Mouse (Mus musculus): ENCODE results near the gene Grip2. TPM values are rescaled to one million over a fixed set of nuclear protein-coding genes. Genes with fewer than 3 reads are reported as not detected.
A peak's percentile ranks its signal among the peaks of the same experiment; 100 is the strongest.

The Grip2 gene
- polyA plus RNA-seq, 1 experiment from 2014 or later: 0.55 TPM

- Histone ChIP-seq H3K4me3 (ENCODE audit: low read depth, low read length) (no peak overlapping the region), H3K27me3 (ENCODE audit: control insufficient read depth, insufficient read depth, low read length) (peaks cover 10% of the 10 kb centered on the region; the same call in 1 of the 2 replicates), H3K4me2 (ENCODE audit: low read depth, low read length, severe bottlenecking) (no peak overlapping the region), H3K36me3 (ENCODE audit: control insufficient read depth, insufficient read depth, low read length) (no peaks in the 10 kb centered on the region), H3K9me3 (ENCODE audit: control insufficient read depth, low read length) (no peaks in the 10 kb centered on the region), H3K27ac (ENCODE audit: low read depth, low read length) (no peak overlapping the region), H3K9ac (ENCODE audit: low read length) (no peak overlapping the region), H3K4me1 (replicated peaks; ENCODE audit: control insufficient read depth, insufficient read depth, low read length) (0 out of 2 replicates have a peak, but pooled peaks cover 2% of the 10 kb centered on the region)
- DNase-seq (ENCODE audit: low spot score) (no peak), ATAC-seq (replicated peaks; ENCODE audit: low FRiP score) (no peak)
- WGBS: 60% methylated on average over 6 of the region's 6 CpGs
These were observed 19.0 kb downstream of the Grip2 start for GRCm38 (mm10) chr6:91808022-91808421.

DNA sequence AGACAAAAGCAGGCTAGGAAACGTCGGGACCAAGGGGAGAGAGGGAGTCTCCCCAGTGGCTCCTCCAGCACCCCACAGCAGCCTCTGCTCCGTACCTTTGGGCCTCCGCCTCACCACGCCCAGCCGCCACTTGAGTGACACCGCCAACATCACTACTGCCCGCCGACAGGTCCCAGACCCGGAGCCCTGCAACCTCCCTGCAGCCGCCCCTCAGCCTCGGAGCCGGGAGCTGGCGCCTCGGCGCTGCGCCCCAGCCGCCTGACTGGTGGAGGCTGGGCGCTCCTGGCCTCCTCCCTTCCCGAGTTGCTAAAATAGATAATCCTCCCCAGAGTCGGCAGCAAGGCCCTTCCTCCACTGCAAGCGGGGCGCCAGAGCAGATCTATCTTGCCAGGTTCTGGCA is 19.9 kb downstream of the Grip2 start:
- H3K9me3 ChIP-seq (ENCODE audit: control insufficient read depth, low read length): no peaks in the 10 kb centered on the region
- no peaks in the 10 kb centered on the region for H3K36me3 ChIP-seq (ENCODE audit: control insufficient read depth, insufficient read depth, low read length)
- DNase-seq (ENCODE audit: low spot score) (peak; percentile 66), ATAC-seq (replicated peaks; ENCODE audit: low FRiP score) (no peak)
- 2% methylated on average over 23 of the region's 23 CpGs for WGBS
- H3K9ac ChIP-seq (ENCODE audit: low read length): peak overlapping the region; percentile 39; the same call in 1 of the 2 replicates
- H3K27ac ChIP-seq (ENCODE audit: low read depth, low read length): no peak overlapping the region
- H3K4me2 ChIP-seq (ENCODE audit: low read depth, low read length, severe bottlenecking): peak overlapping the region; percentile 45
- 0 out of 2 replicates have a peak, but pooled peaks cover 2% of the 10 kb centered on the region for H3K4me1 ChIP-seq (replicated peaks; ENCODE audit: control insufficient read depth, insufficient read depth, low read length)
- peaks cover 10% of the 10 kb centered on the region; the same call in 1 of the 2 replicates for H3K27me3 ChIP-seq (ENCODE audit: control insufficient read depth, insufficient read depth, low read length)
- H3K4me3 ChIP-seq (ENCODE audit: low read depth, low read length): peak overlapping the region; percentile 17; the same call in 1 of the 2 replicates

- Histone ChIP-seq H3K4me3 (ENCODE audit: low read depth, low read length) (no peak overlapping the region), H3K27me3 (ENCODE audit: control insufficient read depth, insufficient read depth, low read length) (peaks cover 10% of the 10 kb centered on the region; the same call in 1 of the 2 replicates), H3K4me1 (replicated peaks; ENCODE audit: control insufficient read depth, insufficient read depth, low read length) (0 out of 2 replicates have a peak, but pooled peaks cover 2% of the 10 kb centered on the region), H3K9me3 (ENCODE audit: control insufficient read depth, low read length) (no peaks in the 10 kb centered on the region), H3K27ac (ENCODE audit: low read depth, low read length) (no peak overlapping the region), H3K9ac (ENCODE audit: low read length) (no peak overlapping the region), H3K36me3 (ENCODE audit: control insufficient read depth, insufficient read depth, low read length) (no peaks in the 10 kb centered on the region), H3K4me2 (ENCODE audit: low read depth, low read length, severe bottlenecking) (no peak overlapping the region)
- 59% methylated on average over 7 of the region's 7 CpGs for WGBS
- no peak for DNase-seq (ENCODE audit: low spot score)
- ATAC-seq (replicated peaks; ENCODE audit: low FRiP score): no peak
These were observed 22.9 kb downstream of the Grip2 start for GRCm38 (mm10) chr6:91804177-91804576.

DNA sequence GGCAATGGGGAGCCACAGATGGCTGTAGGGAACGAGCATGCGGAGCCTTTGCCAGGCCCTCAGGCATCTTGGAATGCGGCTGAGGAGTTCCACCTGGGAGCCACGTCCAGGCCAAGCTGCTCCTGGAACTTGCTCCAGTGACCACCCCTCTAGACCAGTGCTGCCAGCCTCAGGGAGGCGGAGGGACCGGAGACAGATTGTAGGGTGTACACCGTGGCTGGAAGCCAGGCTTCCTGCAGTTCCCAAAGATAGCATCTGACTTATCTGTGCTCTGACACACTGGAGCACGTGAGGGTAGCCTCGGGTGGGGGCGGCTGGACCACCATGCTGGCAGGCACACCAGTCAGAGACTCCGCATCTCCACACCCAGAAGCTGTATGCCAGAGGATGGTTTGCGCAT is 28.6 kb downstream of the Grip2 start:
- Histone ChIP-seq H3K27ac (ENCODE audit: low read depth, low read length) (no peak overlapping the region), H3K4me1 (replicated peaks; ENCODE audit: control insufficient read depth, insufficient read depth, low read length) (no peaks in the 10 kb centered on the region)
- ATAC-seq (replicated peaks; ENCODE audit: low FRiP score): no peak

GRCm38 (mm10) chr6:91796736-91797135 is 30.3 kb downstream of the Grip2 start:
- H3K4me3 ChIP-seq (ENCODE audit: low read depth, low read length): no peak overlapping the region
- no peaks in the 10 kb centered on the region for H3K9me3 ChIP-seq (ENCODE audit: control insufficient read depth, low read length)
- no peaks in the 10 kb centered on the region for H3K36me3 ChIP-seq (ENCODE audit: control insufficient read depth, insufficient read depth, low read length)
- WGBS: 90% methylated on average over 4 of the region's 4 CpGs
- no peak overlapping the region for H3K9ac ChIP-seq (ENCODE audit: low read length)
- H3K27me3 ChIP-seq (ENCODE audit: control insufficient read depth, insufficient read depth, low read length): no peaks in the 10 kb centered on the region
- no peak overlapping the region for H3K4me2 ChIP-seq (ENCODE audit: low read depth, low read length, severe bottlenecking)
- no peak for DNase-seq (ENCODE audit: low spot score)
- ATAC-seq (replicated peaks; ENCODE audit: low FRiP score): no peak
- H3K4me1 ChIP-seq (replicated peaks; ENCODE audit: control insufficient read depth, insufficient read depth, low read length): no peaks in the 10 kb centered on the region
- H3K27ac ChIP-seq (ENCODE audit: low read depth, low read length): no peak overlapping the region

More for the DNA sequence above, 28.6 kb downstream of the Grip2 start:
- Histone ChIP-seq H3K36me3 (ENCODE audit: control insufficient read depth, insufficient read depth, low read length) (no peaks in the 10 kb centered on the region), H3K9ac (ENCODE audit: low read length) (no peak overlapping the region), H3K4me2 (ENCODE audit: low read depth, low read length, severe bottlenecking) (no peak overlapping the region), H3K9me3 (ENCODE audit: control insufficient read depth, low read length) (no peaks in the 10 kb centered on the region), H3K27me3 (ENCODE audit: control insufficient read depth, insufficient read depth, low read length) (no peaks in the 10 kb centered on the region), H3K4me3 (ENCODE audit: low read depth, low read length) (no peak overlapping the region)
- WGBS: 83% methylated on average over 12 of the region's 12 CpGs
- DNase-seq (ENCODE audit: low spot score): no peak

- H3K36me3 ChIP-seq (ENCODE audit: control insufficient read depth, insufficient read depth, low read length): no peaks in the 10 kb centered on the region
- H3K4me2 ChIP-seq (ENCODE audit: low read depth, low read length, severe bottlenecking): no peak overlapping the region
- 64% methylated on average over 9 of the region's 9 CpGs for WGBS
- H3K27ac ChIP-seq (ENCODE audit: low read depth, low read length): no peak overlapping the region
- H3K4me1 ChIP-seq (replicated peaks; ENCODE audit: control insufficient read depth, insufficient read depth, low read length): no peaks in the 10 kb centered on the region
- DNase-seq (ENCODE audit: low spot score): no peak
- ATAC-seq (replicated peaks; ENCODE audit: low FRiP score): no peak
- H3K9ac ChIP-seq (ENCODE audit: low read length): no peak overlapping the region
- no peaks in the 10 kb centered on the region for H3K9me3 ChIP-seq (ENCODE audit: control insufficient read depth, low read length)
- H3K4me3 ChIP-seq (ENCODE audit: low read depth, low read length): no peak overlapping the region
- no peaks in the 10 kb centered on the region for H3K27me3 ChIP-seq (ENCODE audit: control insufficient read depth, insufficient read depth, low read length)
These were observed 31.0 kb downstream of the Grip2 start for GRCm38 (mm10) chr6:91796064-91796463.

- ATAC-seq (replicated peaks; ENCODE audit: low FRiP score): no peak
- H3K9ac ChIP-seq (ENCODE audit: low read length): no peak overlapping the region
- no peaks in the 10 kb centered on the region for H3K27me3 ChIP-seq (ENCODE audit: control insufficient read depth, insufficient read depth, low read length)
- no peak overlapping the region for H3K4me2 ChIP-seq (ENCODE audit: low read depth, low read length, severe bottlenecking)
- H3K4me3 ChIP-seq (ENCODE audit: low read depth, low read length): no peak overlapping the region
- no peak overlapping the region for H3K27ac ChIP-seq (ENCODE audit: low read depth, low read length)
- H3K9me3 ChIP-seq (ENCODE audit: control insufficient read depth, low read length): no peaks in the 10 kb centered on the region
- no peak for DNase-seq (ENCODE audit: low spot score)
- no peaks in the 10 kb centered on the region for H3K36me3 ChIP-seq (ENCODE audit: control insufficient read depth, insufficient read depth, low read length)
- WGBS: 51% methylated on average over 3 of the region's 3 CpGs
- H3K4me1 ChIP-seq (replicated peaks; ENCODE audit: control insufficient read depth, insufficient read depth, low read length): no peaks in the 10 kb centered on the region
These were observed 31.4 kb downstream of the Grip2 start for GRCm38 (mm10) chr6:91795640-91796039.

- DNase-seq (ENCODE audit: low spot score): no peak
- no peaks in the 10 kb centered on the region for H3K27me3 ChIP-seq (ENCODE audit: control insufficient read depth, insufficient read depth, low read length)
- no peaks in the 10 kb centered on the region for H3K9me3 ChIP-seq (ENCODE audit: control insufficient read depth, low read length)
- H3K9ac ChIP-seq (ENCODE audit: low read length): no peak overlapping the region
- no peaks in the 10 kb centered on the region for H3K4me1 ChIP-seq (replicated peaks; ENCODE audit: control insufficient read depth, insufficient read depth, low read length)
- H3K27ac ChIP-seq (ENCODE audit: low read depth, low read length): no peak overlapping the region
- no peaks in the 10 kb centered on the region for H3K36me3 ChIP-seq (ENCODE audit: control insufficient read depth, insufficient read depth, low read length)
- H3K4me3 ChIP-seq (ENCODE audit: low read depth, low read length): no peak overlapping the region
- no peak overlapping the region for H3K4me2 ChIP-seq (ENCODE audit: low read depth, low read length, severe bottlenecking)
- no peak for ATAC-seq (replicated peaks; ENCODE audit: low FRiP score)
- WGBS: 91% methylated on average over 9 of the region's 9 CpGs
These were observed 38.7 kb downstream of the Grip2 start for GRCm38 (mm10) chr6:91788311-91788798.

GRCm38 (mm10) chr6:91785018-91785417 is 42.0 kb downstream of the Grip2 start:
- DNase-seq (ENCODE audit: low spot score) (no peak), ATAC-seq (replicated peaks; ENCODE audit: low FRiP score) (no peak)
- H3K27ac ChIP-seq (ENCODE audit: low read depth, low read length): no peak overlapping the region
- no peaks in the 10 kb centered on the region for H3K27me3 ChIP-seq (ENCODE audit: control insufficient read depth, insufficient read depth, low read length)
- H3K9me3 ChIP-seq (ENCODE audit: control insufficient read depth, low read length): no peaks in the 10 kb centered on the region
- no peaks in the 10 kb centered on the region for H3K36me3 ChIP-seq (ENCODE audit: control insufficient read depth, insufficient read depth, low read length)
- H3K4me1 ChIP-seq (replicated peaks; ENCODE audit: control insufficient read depth, insufficient read depth, low read length): no peaks in the 10 kb centered on the region
- H3K4me3 ChIP-seq (ENCODE audit: low read depth, low read length): no peak overlapping the region
- H3K9ac ChIP-seq (ENCODE audit: low read length): no peak overlapping the region
- H3K4me2 ChIP-seq (ENCODE audit: low read depth, low read length, severe bottlenecking): no peak overlapping the region
- WGBS: 78% methylated on average over 3 of the region's 3 CpGs
